In the genomic region with DNA sequence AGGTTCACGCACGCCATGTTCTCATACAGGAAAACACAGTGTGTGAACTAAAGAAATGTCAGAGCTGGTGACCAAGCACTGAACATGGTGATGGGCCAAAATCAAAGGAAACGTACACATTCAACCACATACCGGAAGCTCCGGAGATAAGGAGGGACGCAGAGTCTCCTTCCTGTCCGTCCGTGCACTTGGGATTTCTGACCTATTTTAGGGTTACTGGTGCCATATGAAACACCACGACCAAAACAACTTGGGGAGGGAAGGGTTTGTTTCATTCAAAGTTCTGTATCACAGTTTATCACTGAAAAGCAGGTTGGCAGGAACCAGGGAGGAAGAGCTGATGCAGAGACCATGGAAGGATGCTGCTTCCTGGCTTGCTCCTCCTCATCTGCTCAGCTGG, we compare ENCODE assay signal across 23 mouse cellular contexts. TPM values are rescaled to one million over a fixed set of nuclear protein-coding genes. Genes with fewer than 3 reads are reported as not detected.
A peak's percentile ranks its signal among the peaks of the same experiment; 100 is the strongest.
DNase-seq lines count a peak whose midpoint lies in the region; ATAC-seq and TF ChIP-seq lines count a peak whose summit lies in the region.
"Had no signal": no experiment of that assay in that cellular context is flagged by ENCODE, and none has a peak within 500 bp of the region (broad histone marks: within the 10 kb centered on the region; RNA-seq: fewer than 3 reads in every experiment).

No protein-coding gene starts in this region.

- no peak overlapping the region for H3K9ac ChIP-seq in heart, adult 2 months (ENCODE audit: low read depth, low read length)
- H3K9ac ChIP-seq in heart, embryonic 11.5 days (ENCODE audit: low read depth, low read length): no peak overlapping the region
- H3K9ac ChIP-seq in heart, postnatal 0 days (replicated peaks; ENCODE audit: low read depth, low read length): no peak overlapping the region
- H3K9ac ChIP-seq in liver, embryonic 11.5 days (ENCODE audit: low read depth, low read length): no peak overlapping the region
- H3K9ac ChIP-seq: embryonic facial prominence, embryonic 12.5 days; forebrain, postnatal 0 days; hindbrain, embryonic 14.5 days; kidney, embryonic 15.5 days; limb, embryonic 15.5 days; lung, embryonic 15.5 days had no signal

- TF ChIP-seq CTCF in heart, adult 2 months (IDR thresholded peaks at IDR 0.05): no peak
- no peak for TF ChIP-seq CTCF in heart, postnatal 0 days (IDR thresholded peaks at IDR 0.05; ENCODE audit: low read depth)

- ATAC-seq in heart, embryonic 11.5 days (replicated peaks; ENCODE audit: insufficient number of reproducible peaks, low FRiP score, low TSS enrichment): no peak
- ATAC-seq in heart, postnatal 0 days (ENCODE audit: insufficient read depth, low read depth): no peak
- no peak for ATAC-seq in liver, embryonic 11.5 days (replicated peaks; ENCODE audit: low FRiP score)
- ATAC-seq: forebrain, postnatal 0 days; inflammation-experienced regulatory T-cells, adult 6 months had no signal

- intact Hi-C loops in heart, adult 2 months (cut with DNase I): loop anchor here (1.0 kb wide), 1 partner anchor 44 kb away; a partner anchor contains a TSS

- no peak overlapping the region for H3K4me3 ChIP-seq in heart, adult 2 months
- no peak overlapping the region for H3K4me3 ChIP-seq in heart, embryonic 11.5 days (ENCODE audit: low read depth, low read length)
- no peak overlapping the region for H3K4me3 ChIP-seq in heart, postnatal 0 days (ENCODE audit: low read depth, low read length)
- no peak overlapping the region for H3K4me3 ChIP-seq in liver, embryonic 11.5 days (ENCODE audit: low read depth, low read length)
- H3K4me3 ChIP-seq: embryonic facial prominence, embryonic 12.5 days; kidney, embryonic 15.5 days; limb, embryonic 15.5 days; lung, embryonic 15.5 days had no signal

- H3K27ac ChIP-seq in heart, adult 2 months: peak overlapping the region; percentile 2; the same call in 1 of the 2 replicates
- no peak overlapping the region; the same call in 1 of the 2 replicates for H3K27ac ChIP-seq in heart, embryonic 11.5 days (ENCODE audit: low read depth, low read length)
- peak overlapping the region; percentile 53 for H3K27ac ChIP-seq in heart, postnatal 0 days (ENCODE audit: low read depth)
- H3K27ac ChIP-seq in liver, embryonic 11.5 days (ENCODE audit: low read depth, low read length): 0 out of 2 replicates have a peak overlapping the region, but pooled peaks have one; percentile 14
- H3K27ac ChIP-seq: embryonic facial prominence, embryonic 12.5 days; hindbrain, embryonic 14.5 days; kidney, embryonic 15.5 days; limb, embryonic 15.5 days; lung, embryonic 15.5 days had no signal

- no peak overlapping the region for H3K4me2 ChIP-seq in heart, embryonic 11.5 days
- no peak overlapping the region for H3K4me2 ChIP-seq in heart, postnatal 0 days (ENCODE audit: low read depth, low read length)
- H3K4me2 ChIP-seq in liver, embryonic 11.5 days: no peak overlapping the region
- H3K4me2 ChIP-seq: embryonic facial prominence, embryonic 12.5 days; hindbrain, embryonic 14.5 days; kidney, embryonic 15.5 days; limb, embryonic 15.5 days; lung, embryonic 15.5 days had no signal

- 39% methylated on average over 9 of the region's 9 CpGs for WGBS in heart, adult 2 months
- 61% methylated on average over 9 of the region's 9 CpGs for WGBS in heart, embryonic 11.5 days (ENCODE audit: insufficient replicate concordance)
- WGBS in heart, postnatal 0 days: 58% methylated on average over 9 of the region's 9 CpGs
- WGBS in liver, embryonic 11.5 days: 70% methylated on average over 9 of the region's 9 CpGs

- peaks cover 7% of the 10 kb centered on the region for H3K36me3 ChIP-seq in heart, adult 2 months (ENCODE audit: control insufficient read depth, insufficient read depth, low read length)
- H3K36me3 ChIP-seq in heart, embryonic 11.5 days (ENCODE audit: control insufficient read depth, insufficient read depth, low read length): peaks cover 23% of the 10 kb centered on the region
- H3K36me3 ChIP-seq in heart, postnatal 0 days (replicated peaks; ENCODE audit: control insufficient read depth, insufficient read depth, low read length): peaks cover 32% of the 10 kb centered on the region
- H3K36me3 ChIP-seq in liver, embryonic 11.5 days (ENCODE audit: control insufficient read depth, insufficient read depth, low read length): peaks cover 4% of the 10 kb centered on the region; the same call in 1 of the 2 replicates

- 0 out of 2 replicates have a peak, but pooled peaks have one; percentile 36 for TF ChIP-seq EP300 in heart, adult 2 months (IDR thresholded peaks at IDR 0.05; ENCODE audit: insufficient read depth, low read depth, low read length)
- TF ChIP-seq EP300 in heart, postnatal 0 days (IDR thresholded peaks at IDR 0.05; ENCODE audit: low read depth): no peak

- peaks cover 6% of the 10 kb centered on the region; the same call in 1 of the 2 replicates for H3K79me2 ChIP-seq in heart, adult 2 months (replicated peaks; ENCODE audit: control insufficient read depth, insufficient read depth, low read length)

- no peaks in the 10 kb centered on the region for H3K27me3 ChIP-seq in heart, adult 2 months (ENCODE audit: control insufficient read depth, insufficient read depth, low read length)
- H3K27me3 ChIP-seq in heart, embryonic 11.5 days (ENCODE audit: control insufficient read depth, insufficient read depth, low read length): no peaks in the 10 kb centered on the region
- H3K27me3 ChIP-seq in heart, postnatal 0 days (ENCODE audit: control insufficient read depth, insufficient read depth, low read length): no peaks in the 10 kb centered on the region
- H3K27me3 ChIP-seq in liver, embryonic 11.5 days (replicated peaks; ENCODE audit: control insufficient read depth, insufficient read depth, low read length): no peaks in the 10 kb centered on the region
- H3K27me3 ChIP-seq: embryonic facial prominence, embryonic 12.5 days; kidney, embryonic 15.5 days; limb, embryonic 15.5 days; lung, embryonic 15.5 days had no signal

- H3K9me3 ChIP-seq in heart, embryonic 11.5 days (replicated peaks; ENCODE audit: control insufficient read depth, low read length): no peaks in the 10 kb centered on the region
- H3K9me3 ChIP-seq in heart, postnatal 0 days (replicated peaks; ENCODE audit: control insufficient read depth, low read length): no peaks in the 10 kb centered on the region
- H3K9me3 ChIP-seq in liver, embryonic 11.5 days (ENCODE audit: control insufficient read depth, low read length): no peaks in the 10 kb centered on the region
- H3K9me3 ChIP-seq: embryonic facial prominence, embryonic 12.5 days; kidney, embryonic 15.5 days; limb, embryonic 15.5 days; lung, embryonic 15.5 days had no signal

- H3K4me1 ChIP-seq in heart, adult 2 months (ENCODE audit: control insufficient read depth, insufficient read depth, low read length): peaks cover 4% of the 10 kb centered on the region
- peaks cover 34% of the 10 kb centered on the region for H3K4me1 ChIP-seq in heart, embryonic 11.5 days (ENCODE audit: control insufficient read depth, insufficient read depth, low read length)
- H3K4me1 ChIP-seq in heart, postnatal 0 days (ENCODE audit: control insufficient read depth, insufficient read depth): peaks cover 20% of the 10 kb centered on the region; the same call in 1 of the 2 replicates
- no peaks in the 10 kb centered on the region; the same call in 1 of the 2 replicates for H3K4me1 ChIP-seq in liver, embryonic 11.5 days (replicated peaks; ENCODE audit: control insufficient read depth, insufficient read depth, low read length)
- H3K4me1 ChIP-seq: embryonic facial prominence, embryonic 12.5 days had no signal

- TF ChIP-seq POLR2A in heart, adult 2 months (IDR thresholded peaks at IDR 0.05; ENCODE audit: insufficient read depth, low read depth, low read length): no peak

- DNase-seq in heart, adult 2 months: no peak
- DNase-seq in heart, postnatal 0 days (ENCODE audit: low spot score): peak; percentile 16
- no peak for DNase-seq in heart, postnatal 4 days
- no peak for DNase-seq in liver, embryonic 11.5 days (ENCODE audit: low spot score)
- DNase-seq in liver: no peak
- DNase-seq in lung, postnatal 36 days: peak; percentile 82
- no peak for DNase-seq in adipocyte (ENCODE audit: low spot score)
- DNase-seq: adrenal gland, postnatal 14 days; cerebellum, adult 2 months; cerebellum, postnatal 25 days; forebrain, postnatal 0 days; gastrocnemius, postnatal 25 days; left cerebral cortex, postnatal 4 days; midbrain, embryonic 14.5 days; right cerebral cortex, postnatal 14 days; spleen, adult 18-20 months had no signal

RNA-seq across cellular contexts. Expression of a gene that starts 44.2 kb away (rescaled TPM):
- 100 to 1,000 TPM; 176 to 208 TPM for total RNA-seq in heart, adult 2 months (2021)
- polyA plus RNA-seq in heart, adult 2 months (2012; rRNA removed): 42.5 and 65.9 TPM in 2 replicates
- polyA plus RNA-seq in heart, embryonic 11.5 days (2014; fragmentation: Nextera tagmentation; extraction: Ambion mirVana): 15.3 and 18.4 TPM in 2 replicates
- total RNA-seq in heart, postnatal 0 days (2014; rRNA removed; ENCODE audit: low replicate concordance): 94.6 and 114 TPM in 2 replicates
- polyA plus RNA-seq in heart, postnatal 0 days (2015; fragmentation: Nextera tagmentation; extraction: Ambion mirVana): 20.6 and 22.1 TPM in 2 replicates
- 100 to 1,000 TPM; 205 to 234 TPM for total RNA-seq in heart, postnatal 4 days (2021)
- 7.1 and 8.2 TPM in 2 replicates for polyA plus RNA-seq in liver, embryonic 11.5 days (2014; fragmentation: Nextera tagmentation; extraction: Ambion mirVana)

Comparison
In these comparisons a context has a peak if more than half of its experiments do, and no peak if none do; other contexts are left out.
1. DNase-seq: peak in heart, postnatal 0 days (single experiment) and lung, postnatal 36 days (single experiment); none in heart, adult 2 months (0 of 2), heart, postnatal 4 days (single experiment), liver, embryonic 11.5 days (single experiment), liver (single experiment) and adipocyte (single experiment).